Mouse (Mus musculus) liver, adult 2 months (tissue): ENCODE measurements around the gene Sbno1. TPM values are rescaled to one million over a fixed set of nuclear protein-coding genes. Genes with fewer than 3 reads are reported as not detected.

Source experiments
- DNase-seq: peaks from one replicate; pipeline ENCODE4 v3.0.0-alpha.2; 2011; ENCODE audit warnings: low read depth, low spot score; ENCODE audit errors: extremely low read depth
- H3K27ac ChIP-seq: fragments of 200-500 bp; replicated peaks from 2 replicates; pipeline ENCODE4 v1.5.1; 2012; ENCODE audit warnings: low read depth, mild to moderate bottlenecking, control low read depth, inconsistent platforms, low read length; ENCODE audit not compliant: insufficient read depth
- H3K27me3 ChIP-seq: fragments of 200-500 bp; 2 replicates; pipeline ENCODE4 v1.6.1; 2012; ENCODE audit warnings: mild to moderate bottlenecking, moderate library complexity, low read length, inconsistent platforms; ENCODE audit not compliant: control insufficient read depth, insufficient read depth
- H3K36me3 ChIP-seq: fragments of 200-500 bp; 2 replicates; pipeline ENCODE4 v1.6.1; 2012; ENCODE audit warnings: low read length, inconsistent platforms; ENCODE audit not compliant: control insufficient read depth, insufficient read depth
- H3K4me1 ChIP-seq: fragments of 200-500 bp; 2 replicates; pipeline ENCODE4 v1.6.1; 2011; ENCODE audit warnings: low read length; ENCODE audit not compliant: control insufficient read depth, insufficient read depth
- H3K4me3 ChIP-seq: fragments of 200-500 bp; 2 replicates; pipeline ENCODE4 v1.5.1; 2011; ENCODE audit warnings: low read depth, mild to moderate bottlenecking, control low read depth, low read length, moderate library complexity; ENCODE audit not compliant: insufficient read depth
- H3K79me2 ChIP-seq: fragments of 200-500 bp; 2 replicates; pipeline ENCODE4 v1.6.1; 2012; ENCODE audit warnings: inconsistent platforms, mild to moderate bottlenecking, low read length, moderate library complexity; ENCODE audit not compliant: control insufficient read depth, insufficient read depth
- H3K9ac ChIP-seq: fragments of 200-500 bp; 2 replicates; pipeline ENCODE4 v1.6.1; 2012; ENCODE audit warnings: low read depth, mild to moderate bottlenecking, control low read depth, inconsistent platforms, low read length
- CTCF ChIP-seq: fragments of 200-500 bp; IDR thresholded peaks from 2 replicates; pipeline ENCODE4 v1.5.1; 2011; ENCODE audit warnings: low read depth, low read length, control low read depth
- POLR2A ChIP-seq: fragments of 200-500 bp; IDR thresholded peaks from 2 replicates; pipeline ENCODE4 v1.6.1; 2011; ENCODE audit warnings: low read length, control low read depth; ENCODE audit not compliant: insufficient read depth; ENCODE audit errors: extremely low read depth
- WGBS: fragments of 180-500 bp; shearing (Covaris S2); methylation state at CpG from one replicate; pipeline ENCODE4 v1.1.7; 2018; 5-methylcytosine and 5-hydroxymethylcytosine counted together
- polyA plus RNA-seq: library from polyadenylated mRNA; depleted of rRNA; stranded (reverse); fragments of >200 nt; gene quantifications from 2 replicates; pipeline ENCODE4 v1.2.3, GENCODE M21; 2012
- total RNA-seq: library from RNA; depleted of rRNA; stranded (reverse); fragments of >200 nt; gene quantifications from 2 replicates; pipeline ENCODE4 v1.2.3, GENCODE M21; 2014

Gene Sbno1
- total and polyA plus RNA-seq, 2 experiments = 7.2 to 33.1 TPM

GRCm38 (mm10) chr5:124353011-124353725 is 72.6 kb downstream of the Sbno1 start:
- WGBS = 4% methylated on average over 32 of the region's 32 CpGs
- H3K4me3 ChIP-seq = peak overlapping the region; percentile 96
- H3K36me3 ChIP-seq = peaks cover 1% of the 10 kb centered on the region; the same call in 1 of the 2 replicates
- no peaks in the 10 kb centered on the region for H3K27me3 ChIP-seq
- peaks cover 6% of the 10 kb centered on the region; the same call in 1 of the 2 replicates for H3K4me1 ChIP-seq
- TF ChIP-seq CTCF = no peak
- no peak for DNase-seq
- H3K9ac ChIP-seq = peak overlapping the region; percentile 100
- H3K79me2 ChIP-seq = peaks cover 10% of the 10 kb centered on the region; the same call in 1 of the 2 replicates
- H3K27ac ChIP-seq = no peak overlapping the region

DNA sequence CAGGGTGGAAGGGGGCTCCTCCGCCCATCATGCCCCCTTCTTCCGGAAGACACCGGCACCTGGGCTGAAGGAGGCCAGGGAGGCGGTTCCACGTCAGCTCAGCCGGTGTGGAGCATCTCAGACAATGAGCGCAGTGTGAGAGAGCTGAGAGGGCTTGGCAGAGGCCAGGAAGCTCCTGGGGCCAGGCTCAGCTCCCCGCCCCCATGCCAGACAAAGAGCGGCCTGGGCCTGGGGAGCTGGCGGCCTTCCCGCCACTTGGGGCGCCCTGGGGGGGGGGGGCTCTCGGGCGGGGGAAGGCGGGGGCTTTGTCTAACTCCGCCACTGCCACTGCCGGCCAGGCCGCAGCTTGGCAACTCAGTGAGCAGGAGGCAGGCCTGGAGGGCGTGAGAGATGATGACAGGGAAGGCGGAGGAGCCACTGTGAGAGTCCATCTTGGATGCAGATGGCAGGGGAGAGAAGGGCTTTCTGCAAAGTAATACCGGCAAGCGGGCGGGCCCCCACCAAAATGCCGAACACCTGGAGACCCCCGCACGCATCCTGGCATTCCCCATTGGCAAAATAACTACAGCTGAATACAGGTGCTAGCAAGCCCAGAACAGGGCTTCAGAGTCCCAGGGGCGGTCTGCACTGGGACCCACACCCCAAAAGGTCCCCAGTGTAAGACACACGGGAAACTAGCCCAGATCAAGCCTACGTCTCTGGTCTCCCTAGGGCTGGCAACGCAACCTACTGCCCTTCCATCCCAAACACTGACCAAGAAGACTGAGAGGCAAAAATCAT is 73.5 kb downstream of the Sbno1 start:
- 38% methylated on average over 28 of the region's 30 CpGs for WGBS
- Histone ChIP-seq H3K9ac (no peak overlapping the region; the same call in 1 of the 2 replicates), H3K4me1 (peaks cover 6% of the 10 kb centered on the region; the same call in 1 of the 2 replicates), H3K36me3 (peaks cover 4% of the 10 kb centered on the region; the same call in 1 of the 2 replicates), H3K27me3 (no peaks in the 10 kb centered on the region), H3K79me2 (peaks cover 10% of the 10 kb centered on the region; the same call in 1 of the 2 replicates), H3K27ac (no peak overlapping the region), H3K4me3 (no peak overlapping the region; the same call in 1 of the 2 replicates)
- TF ChIP-seq CTCF = no peak
- no peak for TF ChIP-seq POLR2A
- no peak for DNase-seq

DNA sequence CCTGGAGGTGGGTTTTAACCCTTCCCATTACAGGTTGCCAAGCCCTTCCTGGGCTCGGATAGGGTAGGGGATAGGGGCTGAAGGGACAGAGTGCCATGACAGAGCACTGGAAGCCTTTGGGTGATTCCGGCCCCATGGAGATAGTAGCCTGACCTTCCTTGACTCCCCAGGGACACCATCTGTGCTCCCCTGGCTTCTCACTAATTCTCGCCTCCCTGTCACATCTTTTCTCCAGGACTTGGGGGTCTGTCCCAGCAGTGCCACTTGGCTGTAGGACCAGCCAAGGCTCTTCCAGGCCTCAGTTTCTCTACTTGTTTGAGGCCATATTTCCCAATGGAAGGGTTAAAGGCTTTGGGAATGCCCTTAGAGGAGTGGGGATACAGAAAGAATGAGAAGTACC is 74.2 kb downstream of the Sbno1 start:
- H3K4me3 ChIP-seq = no peak overlapping the region

GRCm38 (mm10) chr5:124351111-124351560 is 74.7 kb downstream of the Sbno1 start:
- no peak overlapping the region for H3K9ac ChIP-seq
- peaks cover 9% of the 10 kb centered on the region; the same call in 1 of the 2 replicates for H3K36me3 ChIP-seq
- H3K79me2 ChIP-seq = peaks cover 10% of the 10 kb centered on the region; the same call in 1 of the 2 replicates
- DNase-seq = no peak
- H3K4me3 ChIP-seq = no peak overlapping the region
- 48% methylated on average over 7 of the region's 7 CpGs for WGBS
- H3K4me1 ChIP-seq = peaks cover 6% of the 10 kb centered on the region; the same call in 1 of the 2 replicates
- TF ChIP-seq POLR2A (no peak), CTCF (no peak)
- no peaks in the 10 kb centered on the region for H3K27me3 ChIP-seq
- no peak overlapping the region for H3K27ac ChIP-seq

More for the DNA sequence above, 74.2 kb downstream of the Sbno1 start:
- H3K27me3 ChIP-seq = no peaks in the 10 kb centered on the region
- peaks cover 10% of the 10 kb centered on the region; the same call in 1 of the 2 replicates for H3K79me2 ChIP-seq
- H3K36me3 ChIP-seq = peaks cover 5% of the 10 kb centered on the region; the same call in 1 of the 2 replicates
- 84% methylated on average over 3 of the region's 3 CpGs for WGBS
- TF ChIP-seq CTCF (no peak), POLR2A (no peak)
- H3K27ac ChIP-seq = no peak overlapping the region
- no peak overlapping the region for H3K9ac ChIP-seq
- peaks cover 6% of the 10 kb centered on the region; the same call in 1 of the 2 replicates for H3K4me1 ChIP-seq
- DNase-seq = no peak

GRCm38 (mm10) chr5:124350350-124350749 is 75.5 kb downstream of the Sbno1 start:
- peaks cover 10% of the 10 kb centered on the region; the same call in 1 of the 2 replicates for H3K79me2 ChIP-seq
- peaks cover 6% of the 10 kb centered on the region; the same call in 1 of the 2 replicates for H3K4me1 ChIP-seq
- H3K9ac ChIP-seq = no peak overlapping the region
- no peak overlapping the region for H3K4me3 ChIP-seq
- H3K36me3 ChIP-seq = peaks cover 10% of the 10 kb centered on the region; the same call in 1 of the 2 replicates
- no peak overlapping the region for H3K27ac ChIP-seq
- TF ChIP-seq POLR2A (no peak), CTCF (no peak)
- DNase-seq = no peak
- WGBS = 92% methylated on average over 2 of the region's 2 CpGs
- no peaks in the 10 kb centered on the region for H3K27me3 ChIP-seq
